ENCODE assay signal across 8 mouse cellular contexts in genomic region chr4:29117926-29118325, GRCm38 (mm10).
A peak's percentile ranks its signal among the peaks of the same experiment; 100 is the strongest.
DNase-seq lines count a peak whose midpoint lies in the region; ATAC-seq lines count a peak whose summit lies in the region.

No protein-coding gene starts in this region.

- H3K9ac ChIP-seq in forebrain, embryonic 13.5 days, result no peak overlapping the region
- no peak overlapping the region for H3K9ac ChIP-seq in forebrain, embryonic 12.5 days

- WGBS in forebrain, embryonic 13.5 days, result 35% methylated on average over 9 of the region's 9 CpGs
- 64% methylated on average over 9 of the region's 9 CpGs for WGBS in forebrain, embryonic 12.5 days
- 35% methylated on average over 9 of the region's 9 CpGs for WGBS in heart, embryonic 10.5 days

- peak; percentile 92 for ATAC-seq in forebrain, embryonic 13.5 days
- ATAC-seq in forebrain, embryonic 12.5 days (ENCODE audit: low FRiP score), result no peak

- H3K4me2 ChIP-seq in forebrain, embryonic 13.5 days, result no peak overlapping the region
- no peak overlapping the region for H3K4me2 ChIP-seq in forebrain, embryonic 12.5 days

- no peak overlapping the region for H3K4me3 ChIP-seq in forebrain, embryonic 13.5 days
- H3K4me3 ChIP-seq in forebrain, embryonic 12.5 days (replicated peaks), result no peak overlapping the region
- no peak overlapping the region for H3K4me3 ChIP-seq in heart, embryonic 10.5 days

- no peaks in the 10 kb centered on the region for H3K27me3 ChIP-seq in forebrain, embryonic 13.5 days
- peaks cover 10% of the 10 kb centered on the region for H3K27me3 ChIP-seq in forebrain, embryonic 12.5 days
- no peaks in the 10 kb centered on the region for H3K27me3 ChIP-seq in heart, embryonic 10.5 days (ENCODE audit: insufficient read depth, poor library complexity, severe bottlenecking)

- no peak overlapping the region for H3K27ac ChIP-seq in forebrain, embryonic 13.5 days
- H3K27ac ChIP-seq in forebrain, embryonic 12.5 days, result no peak overlapping the region
- peak overlapping the region; percentile 81 for H3K27ac ChIP-seq in heart, embryonic 10.5 days

- H3K4me1 ChIP-seq in forebrain, embryonic 13.5 days, result peaks cover 19% of the 10 kb centered on the region
- H3K4me1 ChIP-seq in forebrain, embryonic 12.5 days, result peaks cover 14% of the 10 kb centered on the region
- H3K4me1 ChIP-seq in heart, embryonic 10.5 days, result peaks cover 17% of the 10 kb centered on the region

- peak; percentile 33 for DNase-seq in cerebellum, adult 9-11 months
- peak; percentile 75 for DNase-seq in heart, embryonic 10.5 days (ENCODE audit: low spot score)
- DNase-seq in layer of hippocampus, postnatal 36 days, result peak; percentile 44 to 59
- DNase-seq in ovary, adult 18-20 months (ENCODE audit: low spot score), result peak; percentile 6
- no peak for DNase-seq in c-Kit-positive CD71-positive TER-119-positive erythroid progenitor cells, embryonic 14.5 days (ENCODE audit: low spot score)
- DNase-seq in kidney, adult 18-20 months, result no peak

- H3K9me3 ChIP-seq in forebrain, embryonic 13.5 days (replicated peaks), result no peaks in the 10 kb centered on the region
- H3K9me3 ChIP-seq in forebrain, embryonic 12.5 days, result no peaks in the 10 kb centered on the region
- no peaks in the 10 kb centered on the region for H3K9me3 ChIP-seq in heart, embryonic 10.5 days

- no peaks in the 10 kb centered on the region for H3K36me3 ChIP-seq in forebrain, embryonic 13.5 days (ENCODE audit: poor library complexity, severe bottlenecking)
- H3K36me3 ChIP-seq in forebrain, embryonic 12.5 days (replicated peaks), result no peaks in the 10 kb centered on the region
- H3K36me3 ChIP-seq in heart, embryonic 10.5 days, result no peaks in the 10 kb centered on the region

Comparison
In these comparisons a context has a peak if more than half of its experiments do, and no peak if none do; other contexts are left out.
1. DNase-seq: peak in cerebellum, adult 9-11 months (single experiment), heart, embryonic 10.5 days (single experiment), layer of hippocampus, postnatal 36 days (2 of 2) and ovary, adult 18-20 months (single experiment); none in c-Kit-positive CD71-positive TER-119-positive erythroid progenitor cells, embryonic 14.5 days (single experiment) and kidney, adult 18-20 months (single experiment).